Mouse (Mus musculus) left cerebral cortex, postnatal 14 days (tissue): ENCODE results near the gene Tfap2d. TPM values are rescaled to one million over a fixed set of nuclear protein-coding genes. Genes with fewer than 3 reads are reported as not detected.

Experiments used
- DNase-seq, 2 experiments: peaks; one replicate each; pipeline ENCODE4 v3.0.0; 2021 to 2022; ENCODE audit warnings: low spot score in 2 of 2, mixed read lengths in 1 of 2
- intact Hi-C: fragments of 180-260 bp; cut with DNase I; formaldehyde crosslinking; loops from one replicate; pipeline ENCODE4 v1.15.1; 2025
- long read RNA-seq, 2 experiments: library from polyadenylated mRNA; stranded (forward); transcript quantifications; one replicate each; pipeline ENCODE4 v2.0.0; 2021
- total RNA-seq, 2 experiments: library from RNA; stranded (reverse); gene quantifications; 2 replicates each; pipeline ENCODE4 v1.2.3; 2021

The Tfap2d gene
- 1 to 10 TPM; 4.1 to 4.2 TPM for total RNA-seq
- long read RNA-seq, experiment 1, partial matches to known transcripts: 1 of 3 reads
- long read RNA-seq, experiment 1, other reads (novel, unspliced or antisense): 2 of 3 reads
- long read RNA-seq, experiment 2, partial matches to known transcripts: 0 of 1 reads
- long read RNA-seq, experiment 2, other reads (novel, unspliced or antisense): 1 of 1 reads

DNA sequence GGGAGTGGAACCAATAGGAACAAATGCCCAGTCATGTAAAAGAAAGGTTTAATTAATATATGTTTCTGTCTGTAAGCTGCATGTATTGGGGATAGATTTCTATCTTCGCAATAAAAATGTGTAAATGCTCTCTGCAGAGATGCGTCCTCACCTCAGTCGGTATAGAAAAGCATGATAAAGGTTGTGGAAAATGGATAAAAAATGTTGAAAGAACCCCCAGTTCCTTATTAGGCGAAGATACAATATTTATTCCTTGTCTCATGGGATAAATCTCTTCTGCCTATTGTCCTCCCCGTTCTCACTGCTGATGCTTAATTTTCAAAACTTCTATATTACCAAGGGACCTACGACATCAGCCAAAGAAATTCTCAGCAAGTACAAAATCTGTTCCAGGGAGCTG lies at the start of gene Tfap2d:
Tfap2d (plus strand) TSS at position 392 of the 400 bp plus-strand sequence.
- intact Hi-C loops: loop anchor here (5.0 kb wide), 1 partner anchor 135 kb away; no protein-coding TSS in a partner anchor
- DNase-seq: no peak

DNA sequence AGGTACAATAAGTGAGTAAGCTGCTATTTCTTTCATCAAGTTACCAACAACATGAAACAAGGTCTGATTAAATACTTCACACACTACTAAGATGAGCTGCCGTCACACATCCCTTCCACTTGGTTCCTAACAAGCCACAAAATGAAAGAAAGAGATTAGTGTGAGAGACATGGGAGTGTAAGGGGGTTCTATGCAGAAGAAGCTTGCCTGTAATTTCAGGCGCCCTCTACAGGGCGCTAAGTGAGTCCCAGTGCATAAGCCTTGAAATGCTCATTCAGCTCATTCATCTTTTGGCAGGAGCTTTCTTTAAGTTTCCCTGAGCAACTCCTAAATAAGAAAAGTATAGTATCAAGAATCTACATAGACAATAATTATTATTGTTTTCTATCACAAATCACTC lies 46.5 kb upstream of the Tfap2d start:
- intact Hi-C loops: no loop called here
- DNase-seq: peak in 1 of 2 experiments; percentile 8

DNA sequence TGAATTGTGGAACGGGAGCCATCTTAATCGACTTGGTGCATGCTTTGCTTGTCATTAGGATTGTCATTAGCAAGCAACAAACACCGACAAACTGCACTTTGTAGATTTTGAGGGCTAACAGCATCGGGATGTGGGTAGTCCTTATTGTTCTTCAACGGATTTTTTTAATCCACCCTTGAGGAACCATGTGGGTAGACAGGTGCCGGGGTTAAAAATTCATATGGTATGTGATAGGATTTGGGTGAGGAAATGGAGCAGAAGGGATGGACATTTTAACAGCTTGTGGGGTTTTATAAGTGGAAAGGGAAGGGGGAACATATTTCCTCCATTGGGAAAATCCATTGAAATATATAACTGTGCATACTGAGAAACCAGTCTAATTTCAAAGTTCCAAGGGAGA lies 46.0 kb upstream of the Tfap2d start:
- intact Hi-C loops: no loop called here

DNA sequence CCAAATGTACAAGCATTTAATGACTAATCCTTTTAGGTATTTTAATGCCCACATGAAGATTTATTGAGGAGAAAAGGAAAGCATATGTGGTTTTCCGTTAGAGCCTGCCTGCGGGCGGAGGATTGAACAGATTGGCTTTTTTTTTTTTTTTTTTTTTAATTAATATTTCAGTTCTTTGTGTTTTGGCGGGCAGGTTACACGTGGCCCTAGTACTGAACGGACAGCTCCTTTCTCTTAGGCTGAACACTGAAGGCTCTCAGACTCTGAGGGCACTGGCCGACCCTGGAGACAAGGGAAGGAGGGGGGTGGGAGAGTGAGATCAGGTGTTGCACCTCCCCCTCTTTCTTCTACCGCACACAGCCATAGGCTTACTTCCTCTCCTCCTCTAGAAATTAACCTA lies 14.7 kb upstream of the Tfap2d start:
- intact Hi-C loops: no loop called here

More for the DNA sequence above, 46.0 kb upstream of the Tfap2d start:
- no peak for DNase-seq

DNA sequence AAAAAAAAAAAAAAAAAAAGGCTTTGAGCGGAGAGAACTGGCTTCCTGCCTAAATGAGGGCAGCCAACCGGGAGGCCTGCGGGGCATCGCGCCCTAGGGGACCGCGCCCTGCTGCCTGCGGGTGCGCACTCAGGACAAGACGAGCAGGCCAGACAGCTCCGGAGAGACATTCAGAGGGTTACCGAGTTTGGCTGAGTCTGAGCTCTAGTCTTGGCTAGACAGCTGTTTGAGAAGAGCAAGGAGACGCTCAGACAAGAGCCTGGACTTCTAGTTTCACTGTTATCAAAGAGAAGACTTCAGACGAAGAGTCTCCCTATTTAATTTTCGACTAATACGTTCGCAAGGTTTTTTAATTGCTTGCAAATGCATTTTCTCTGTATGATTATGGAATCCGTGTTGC lies 5.9 kb upstream of the Tfap2d start:
- intact Hi-C loops: no loop called here
- no peak for DNase-seq

More for the DNA sequence above, 14.7 kb upstream of the Tfap2d start:
- DNase-seq: no peak

DNA sequence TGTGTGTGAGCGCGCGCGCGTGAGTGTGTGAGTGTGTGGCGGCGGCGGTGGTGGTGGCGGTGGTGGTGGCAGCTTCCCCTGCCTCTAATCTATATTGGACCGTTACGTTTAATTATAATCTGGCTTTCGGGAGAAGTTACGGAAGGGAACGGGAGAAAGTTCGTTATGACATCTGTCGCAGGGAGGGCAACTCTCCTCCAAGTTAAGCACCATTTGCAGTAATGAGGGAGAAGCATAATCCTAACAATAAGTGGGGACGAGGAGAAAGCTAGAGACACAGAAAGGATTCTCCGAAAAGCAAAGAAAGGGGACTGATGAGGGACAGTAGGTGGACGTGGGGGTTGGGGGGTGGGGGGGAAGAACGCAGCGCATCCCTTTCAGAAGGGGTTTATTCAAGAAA lies 494 bp downstream of the Tfap2d start:
- DNase-seq: no peak
- intact Hi-C loops: loop anchor here (5.0 kb wide), 1 partner anchor 134 kb away; no protein-coding TSS in a partner anchor

DNA sequence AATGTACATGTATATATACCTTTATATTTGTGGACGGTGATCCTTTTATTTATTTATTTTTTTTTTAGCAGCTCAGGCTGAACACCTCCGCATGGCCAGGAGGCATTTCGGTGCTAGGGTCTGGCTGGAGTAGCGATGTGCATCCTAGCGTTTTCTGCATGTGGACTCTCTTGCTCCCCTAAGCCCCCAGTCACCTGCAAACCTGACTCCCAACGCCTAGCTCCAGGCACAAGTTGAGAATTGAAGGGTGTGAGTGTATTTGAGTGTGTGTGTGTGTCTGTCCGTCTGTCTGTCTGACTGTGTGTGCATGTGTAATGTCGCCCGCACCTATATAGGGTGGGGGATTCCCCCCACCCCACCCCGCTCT lies 937 bp downstream of the Tfap2d start:
- DNase-seq: no peak
- intact Hi-C loops: loop anchor here (5.0 kb wide), 1 partner anchor 134 kb away; no protein-coding TSS in a partner anchor

DNA sequence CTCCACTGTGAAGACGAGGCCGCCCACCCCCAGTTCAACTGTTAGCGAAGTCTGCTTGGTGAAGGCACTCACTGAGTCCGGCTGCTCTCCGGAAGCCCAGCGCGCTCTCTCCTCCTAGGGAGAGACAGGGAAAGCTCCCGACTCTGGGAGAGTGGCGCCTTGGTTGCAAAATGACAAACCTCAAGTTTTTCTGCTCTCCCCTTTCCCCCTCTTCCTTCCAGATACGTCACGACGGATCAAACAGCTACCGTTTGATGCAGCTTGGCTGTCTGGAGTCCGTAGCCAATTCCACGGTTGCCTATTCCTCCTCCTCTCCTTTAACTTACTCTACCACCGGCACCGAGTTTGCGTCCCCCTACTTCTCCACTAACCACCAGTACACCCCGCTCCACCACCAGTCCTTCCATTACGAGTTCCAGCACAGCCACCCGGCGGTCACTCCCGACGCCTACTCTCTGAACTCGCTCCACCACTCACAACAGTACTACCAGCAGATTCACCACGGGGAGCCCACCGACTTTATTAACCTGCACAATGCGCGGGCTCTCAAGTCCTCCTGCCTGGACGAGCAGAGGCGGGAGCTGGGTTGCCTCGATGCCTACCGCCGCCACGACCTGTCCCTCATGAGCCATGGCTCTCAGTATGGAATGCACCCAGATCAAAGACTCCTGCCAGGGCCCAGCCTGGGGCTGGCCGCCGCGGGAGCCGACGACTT lies 1.5 kb downstream of the Tfap2d start:
- intact Hi-C loops: loop anchor here (5.0 kb wide), 1 partner anchor 133 kb away; no protein-coding TSS in a partner anchor

DNA sequence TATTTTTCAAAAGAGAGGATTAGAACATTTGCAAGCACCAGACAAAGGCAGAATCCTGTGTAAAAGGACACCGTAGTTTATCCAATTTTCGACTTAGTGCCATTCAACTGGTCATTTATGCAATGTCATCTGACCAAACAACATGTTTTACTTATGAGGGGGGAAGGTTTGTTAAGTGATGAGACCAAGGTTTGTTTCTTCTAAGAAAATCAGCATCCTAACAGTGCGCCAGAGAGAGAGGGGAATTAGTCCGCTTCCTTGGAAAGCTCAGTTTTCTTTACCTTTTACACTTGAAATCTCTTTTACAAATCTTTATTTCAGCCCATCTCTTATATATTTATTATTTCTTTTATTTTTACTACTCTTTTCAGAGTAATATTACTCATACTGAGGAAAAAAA lies 3.6 kb downstream of the Tfap2d start:
- intact Hi-C loops: loop anchor here (5.0 kb wide), 1 partner anchor 101 kb away; the partner anchor contains the start of gene Tfap2b
- DNase-seq: no peak

More for the DNA sequence above, 1.5 kb downstream of the Tfap2d start:
- no peak for DNase-seq

DNA sequence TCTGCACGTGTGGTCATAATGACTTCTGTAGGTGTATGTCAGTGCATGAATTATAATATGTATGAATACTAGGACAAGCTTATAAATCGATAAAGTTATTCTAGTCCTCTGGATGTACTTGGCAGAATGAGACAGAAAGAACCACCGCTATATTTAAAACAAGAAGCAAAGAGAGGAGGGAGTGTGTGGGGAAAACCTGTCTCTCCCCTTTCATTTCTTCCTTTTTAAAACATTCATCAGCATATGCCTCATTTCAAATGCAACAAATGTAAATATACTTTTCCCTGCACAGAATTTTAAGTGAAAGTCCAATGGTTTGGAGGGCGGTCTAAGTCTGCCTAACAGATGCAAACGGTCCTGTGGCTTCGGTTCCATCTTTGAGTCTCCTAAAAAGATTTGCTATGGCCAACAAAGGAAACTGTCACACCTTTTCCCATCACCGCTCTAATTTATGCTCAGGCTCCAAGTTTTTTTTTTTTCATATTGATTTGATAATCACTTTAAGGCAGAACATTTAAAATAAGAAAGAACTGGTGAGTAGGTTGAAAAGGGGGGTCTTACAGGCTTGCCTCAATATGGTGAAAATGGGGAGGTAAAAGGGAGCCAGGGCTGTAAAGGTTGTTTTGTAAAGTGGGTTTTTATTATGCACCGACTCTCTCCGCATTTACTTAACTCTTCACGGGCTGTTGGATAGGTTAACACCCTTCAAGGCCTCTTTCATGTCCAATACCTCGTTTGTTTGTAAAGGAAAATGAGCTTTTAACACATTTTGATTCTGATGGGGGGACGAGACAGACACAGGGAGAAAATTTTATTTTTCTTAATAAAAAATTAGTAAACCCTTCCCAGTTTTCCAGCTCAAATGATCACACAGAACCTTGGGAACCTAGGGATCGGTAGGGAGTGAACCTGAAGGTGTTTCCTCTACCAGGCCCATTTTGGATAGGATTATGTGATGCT lies 4.3 kb downstream of the Tfap2d start:
- intact Hi-C loops: loop anchor here (5.0 kb wide), 1 partner anchor 100 kb away; the partner anchor contains the start of gene Tfap2b
- DNase-seq: no peak

DNA sequence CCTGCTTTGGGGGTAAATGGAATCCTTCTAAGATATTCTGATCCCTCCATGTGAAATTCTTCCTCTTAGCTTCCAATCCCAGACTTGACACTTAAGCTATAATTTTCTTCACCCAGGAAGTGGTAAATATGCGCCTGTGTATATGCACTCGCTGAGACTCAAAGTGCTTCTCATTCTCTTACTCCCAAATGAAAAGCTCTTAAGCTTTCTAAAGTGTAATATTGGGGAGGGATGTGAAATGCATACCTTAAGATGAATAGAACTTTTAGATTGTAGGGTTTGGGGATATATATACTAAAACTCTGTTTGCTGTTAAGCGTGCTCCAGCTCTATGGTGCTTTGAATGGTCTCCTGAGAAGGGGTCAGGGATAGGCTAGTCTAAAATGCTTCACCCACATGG lies 5.0 kb downstream of the Tfap2d start:
- intact Hi-C loops: loop anchor here (5.0 kb wide), 1 partner anchor 100 kb away; the partner anchor contains the start of gene Tfap2b
- no peak for DNase-seq

DNA sequence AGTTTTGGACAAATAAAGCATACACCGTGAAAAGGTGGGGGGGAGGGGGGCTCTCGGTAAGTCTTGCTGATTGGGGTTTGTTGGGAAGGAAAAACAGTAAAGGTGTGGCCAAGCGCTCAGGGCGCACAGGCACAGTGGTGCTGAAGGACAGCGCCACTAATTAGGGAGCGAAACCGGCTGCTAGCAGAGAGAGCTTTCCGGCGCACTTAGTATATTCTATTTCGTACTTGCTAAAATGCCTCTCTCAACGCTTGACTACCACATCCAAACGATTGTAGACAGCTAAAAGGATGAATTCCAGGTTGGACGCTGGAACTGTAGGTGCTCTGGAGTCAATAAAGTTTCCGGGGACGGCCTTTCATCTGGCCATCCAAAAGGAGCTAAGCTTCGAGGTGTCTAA lies 6.9 kb downstream of the Tfap2d start:
- intact Hi-C loops: loop anchor here (5.0 to 10.0 kb wide), 2 partner anchors 98 to 1405 kb away; partner anchors contain the start of gene Tfap2b

DNA sequence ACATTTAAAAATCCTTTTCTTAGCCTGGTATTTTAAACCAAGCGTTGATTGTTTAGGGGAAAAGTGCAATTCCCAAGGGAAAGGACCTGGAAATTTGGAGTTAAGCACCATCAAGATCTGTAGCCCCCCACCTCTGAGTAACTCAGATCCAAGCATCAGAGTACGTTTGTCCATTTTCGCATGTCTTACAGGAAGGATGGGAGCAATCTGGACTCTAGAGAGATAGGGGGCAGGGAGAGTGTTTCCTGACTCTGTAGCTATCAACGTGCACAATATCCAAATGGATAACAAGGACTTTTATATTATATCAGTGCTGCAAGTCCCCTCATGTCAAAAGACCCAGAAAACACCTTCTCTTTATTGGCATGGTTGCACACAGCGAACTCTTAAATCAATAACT lies 7.4 kb downstream of the Tfap2d start:
- DNase-seq: no peak
- intact Hi-C loops: loop anchor here (10.0 kb wide), 1 partner anchor 1405 kb away; no protein-coding TSS in a partner anchor

More for the DNA sequence above, 6.9 kb downstream of the Tfap2d start:
- DNase-seq: no peak

DNA sequence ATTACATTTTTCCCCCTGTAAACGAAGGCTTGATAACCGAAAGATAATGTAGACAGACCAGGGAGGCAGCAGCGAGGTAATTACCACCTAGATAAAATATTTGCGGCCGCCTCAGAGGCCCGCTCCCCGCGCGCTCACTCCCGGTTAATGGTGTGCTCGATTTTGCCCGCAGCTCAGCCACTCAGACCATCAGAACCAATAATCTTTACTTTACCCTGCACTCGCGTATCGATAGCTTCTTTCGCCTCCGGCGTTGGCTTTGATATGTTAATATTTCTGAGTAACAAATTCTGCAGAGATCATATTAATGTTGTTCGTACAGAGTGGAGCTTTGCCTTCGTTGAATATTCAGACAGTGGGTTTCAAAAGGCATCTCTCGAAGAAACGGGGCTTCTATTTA lies 8.2 kb downstream of the Tfap2d start:
- intact Hi-C loops: loop anchor here (10.0 kb wide), 1 partner anchor 1404 kb away; no protein-coding TSS in a partner anchor
- DNase-seq: no peak

DNA sequence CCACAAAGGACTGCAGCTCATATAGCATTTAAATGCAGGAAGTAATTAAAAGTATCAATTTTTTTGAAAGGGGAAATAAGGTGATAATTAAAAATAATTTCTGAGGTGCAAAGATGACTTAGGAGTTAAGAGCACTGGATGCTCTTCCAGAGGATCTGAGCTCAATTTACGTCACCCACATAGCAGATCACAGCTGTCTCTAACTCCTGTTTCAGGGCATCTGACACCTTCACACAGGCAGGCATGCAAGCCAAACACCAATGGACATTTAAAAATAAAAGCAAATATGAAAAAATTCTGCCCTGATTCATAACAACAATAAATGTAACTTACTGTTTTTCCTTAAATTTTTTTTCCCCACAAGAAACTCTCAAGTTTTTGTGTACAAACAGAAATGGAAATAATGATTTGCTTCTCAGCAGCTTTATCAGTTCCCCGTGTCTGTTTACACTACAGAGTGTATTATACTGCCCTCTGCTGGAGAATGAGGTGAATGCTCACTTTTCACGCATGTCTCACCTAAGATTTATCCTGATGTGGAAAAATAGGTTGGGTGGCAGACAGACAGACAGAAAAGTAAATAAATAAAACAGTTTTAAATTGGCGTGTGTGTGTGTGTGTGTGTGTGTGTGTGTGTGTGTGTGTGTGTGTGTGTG lies 76.0 kb downstream of the Tfap2d start:
- DNase-seq: peak; percentile 47 to 50

DNA sequence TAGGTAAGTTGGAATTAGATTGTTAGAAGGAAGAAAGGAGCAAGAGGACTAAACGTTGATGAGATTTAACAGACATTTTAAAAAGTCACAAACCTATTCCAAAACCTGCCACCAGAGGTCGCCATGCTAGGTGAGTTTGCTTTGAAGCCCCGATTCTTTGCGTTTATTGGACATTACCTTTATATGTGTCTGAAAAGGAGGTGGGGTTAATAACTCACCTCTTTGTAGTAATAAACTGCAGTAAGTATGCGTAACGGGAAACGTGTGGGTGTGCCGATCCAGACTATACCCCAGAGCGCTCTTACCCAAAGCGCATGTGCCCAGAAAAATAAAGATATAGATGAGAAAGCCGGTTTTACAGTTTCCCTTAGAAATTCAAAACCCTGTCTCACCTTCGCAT lies 102.8 kb downstream of the Tfap2d start:
- peak; percentile 25 to 62 for DNase-seq
- intact Hi-C loops: loop anchor here (1.0 to 10.0 kb wide), 6 partner anchors 98 to 1307 kb away; no protein-coding TSS in a partner anchor

More for the DNA sequence above, 76.0 kb downstream of the Tfap2d start:
- intact Hi-C loops: loop anchor here (5.0 kb wide), 1 partner anchor 817 kb away; no protein-coding TSS in a partner anchor

DNA sequence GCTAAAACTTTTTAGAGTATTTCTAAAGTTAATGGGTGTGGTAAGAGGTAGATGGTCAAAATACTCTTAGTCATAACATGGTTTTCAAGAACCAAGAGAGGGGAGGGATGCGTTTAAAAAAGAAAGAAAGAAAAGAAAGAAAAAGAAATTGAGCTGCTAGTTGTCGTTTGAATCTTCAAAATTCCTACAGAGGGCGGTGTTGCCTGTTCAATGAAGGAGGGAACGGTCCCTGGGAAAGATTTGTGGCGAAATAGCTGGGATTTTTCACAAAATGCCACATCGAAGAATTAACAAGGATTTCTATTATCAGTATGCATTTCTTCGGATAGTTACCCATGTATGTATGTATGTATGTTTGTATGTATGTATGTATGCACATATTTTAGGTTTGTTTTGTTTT lies 103.4 kb downstream of the Tfap2d start:
- intact Hi-C loops: loop anchor here (1.0 to 10.0 kb wide), 5 partner anchors 99 to 1249 kb away; no protein-coding TSS in a partner anchor
- DNase-seq: peak; percentile 9 to 35

DNA sequence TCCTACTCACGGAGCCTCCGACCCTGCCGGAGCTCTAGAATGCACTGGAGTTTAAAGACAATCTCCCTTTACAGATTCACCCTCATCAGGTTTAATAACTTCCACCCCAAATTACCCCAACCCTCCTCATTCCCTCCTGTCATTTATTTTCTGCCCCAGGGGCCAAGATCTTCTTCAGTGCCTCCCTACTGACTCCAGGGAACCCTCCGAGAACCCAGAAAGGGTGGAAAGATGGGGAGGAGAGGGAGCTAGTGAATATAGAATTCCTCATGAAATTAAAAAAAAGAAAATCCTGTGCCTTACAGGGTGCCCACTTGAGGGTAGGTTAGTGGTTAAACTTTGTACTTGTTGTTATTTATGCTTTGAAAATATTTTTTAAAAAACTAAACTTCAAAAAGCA lies 104.8 kb downstream of the Tfap2d start:
- intact Hi-C loops: loop anchor here (5.0 to 10.0 kb wide), 4 partner anchors 100 to 1247 kb away; no protein-coding TSS in a partner anchor
- DNase-seq: no peak
